Mouse (Mus musculus): ENCODE data around the gene Upk3bl. TPM values are rescaled to one million over a fixed set of nuclear protein-coding genes. Genes with fewer than 3 reads are reported as not detected.

Gene Upk3bl
- total and polyA plus RNA-seq, 3 experiments: not detected

DNA sequence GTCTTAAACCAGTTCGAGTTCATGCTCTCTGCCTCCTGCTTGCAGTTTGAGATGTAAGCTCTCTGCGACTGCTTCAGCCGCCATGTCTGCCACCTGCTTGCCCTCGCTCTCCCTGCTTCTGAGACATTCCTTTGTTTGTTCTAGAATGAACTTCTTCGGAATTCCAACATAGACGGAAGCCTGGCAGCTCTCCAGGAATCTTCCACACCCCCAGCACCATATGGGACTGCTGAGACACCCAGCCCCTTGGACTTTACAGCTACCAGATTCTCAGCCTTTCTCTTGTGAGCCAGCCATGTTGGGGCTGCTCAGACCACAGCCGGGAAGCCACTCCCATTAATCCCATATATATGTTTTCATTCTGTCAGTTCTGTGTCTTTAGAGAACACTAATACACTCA, 22.0 kb downstream of the Upk3bl start:
- H3K9me3 ChIP-seq (replicated peaks; ENCODE audit: low read length): peaks cover 4% of the 10 kb centered on the region
- in situ Hi-C loops (cut with MboI; ENCODE audit: low pct_ligation_motif_present, low pct_unique_long_range_greater_than_20kb, low sequenced_read_pairs) (no loop called here), dilution Hi-C loops (cut with MboI; ENCODE audit: extremely low pct_ligation_motif_present, extremely low pct_unique_long_range_greater_than_20kb, low sequenced_read_pairs) (no loop called here)
- H3K4me1 ChIP-seq (ENCODE audit: control insufficient read depth in 1 of 2, insufficient read depth in 2 of 2): 0 out of 4 replicates have a peak, but pooled peaks cover 3 to 4% of the 10 kb centered on the region in 2 experiments
- no peak for TF ChIP-seq TBP (conservative IDR thresholded peaks at IDR 0.05; ENCODE audit: low read depth, low read length)
- TF ChIP-seq ZNF384 (IDR thresholded peaks at IDR 0.05; ENCODE audit: low read depth, low read length): no peak
- TF ChIP-seq BHLHE40 (IDR thresholded peaks at IDR 0.05; ENCODE audit: low read depth, low read length): no peak
- TF ChIP-seq USF1 (IDR thresholded peaks at IDR 0.05; ENCODE audit: low read depth, low read length): no peak
- TF ChIP-seq MAZ (IDR thresholded peaks at IDR 0.05; ENCODE audit: low read depth, low read length): no peak
- TF ChIP-seq ZKSCAN1 (IDR thresholded peaks at IDR 0.05; ENCODE audit: borderline replicate concordance, low read depth, low read length): no peak
- no peak for TF ChIP-seq CHD1 (IDR thresholded peaks at IDR 0.05; ENCODE audit: low read depth, low read length)
- TF ChIP-seq MEF2A (IDR thresholded peaks at IDR 0.05; ENCODE audit: borderline replicate concordance, low read depth, low read length): no peak
- TF ChIP-seq ELF1 (IDR thresholded peaks at IDR 0.05; ENCODE audit: low read depth, low read length): no peak
- no peak for TF ChIP-seq SMC3 (IDR thresholded peaks at IDR 0.05; ENCODE audit: low read depth, low read length)
- H3K79me2 ChIP-seq (replicated peaks; ENCODE audit: control insufficient read depth, extremely low read depth, insufficient read depth, poor library complexity, severe bottlenecking): no peaks in the 10 kb centered on the region
- no peak overlapping the region for H3K9ac ChIP-seq (ENCODE audit: insufficient read depth, low read depth)
- H3K4me3 ChIP-seq (replicated peaks in 1 of 3; ENCODE audit: low read depth in 2 of 3, low read length in 2 of 3, poor library complexity in 1 of 3): no peak overlapping the region
- H3K4me2 ChIP-seq (ENCODE audit: insufficient read depth, low read depth, poor library complexity, severe bottlenecking): no peak overlapping the region
- no peak overlapping the region for H3K27ac ChIP-seq (ENCODE audit: insufficient read depth, low read depth)
- no peak for DNase-seq (ENCODE audit: extremely low read depth)
- H3K36me3 ChIP-seq (replicated peaks in 1 of 2; ENCODE audit: control insufficient read depth in 1 of 2, insufficient read depth in 1 of 2, low read length in 1 of 2): no peaks in the 10 kb centered on the region
- peaks cover 84% of the 10 kb centered on the region for H3K27me3 ChIP-seq (replicated peaks)

- dilution Hi-C loops (cut with MboI; ENCODE audit: extremely low pct_ligation_motif_present, extremely low pct_unique_long_range_greater_than_20kb, low sequenced_read_pairs) (no loop called here), in situ Hi-C loops (cut with MboI; ENCODE audit: low pct_ligation_motif_present, low pct_unique_long_range_greater_than_20kb, low sequenced_read_pairs) (no loop called here)
- Histone ChIP-seq H3K4me2 (ENCODE audit: insufficient read depth, low read depth, poor library complexity, severe bottlenecking) (no peak overlapping the region), H3K36me3 (replicated peaks in 1 of 2; ENCODE audit: control insufficient read depth in 1 of 2, insufficient read depth in 1 of 2, low read length in 1 of 2) (no peaks in the 10 kb centered on the region), H3K27ac (ENCODE audit: insufficient read depth, low read depth) (no peak overlapping the region), H3K27me3 (replicated peaks) (peaks cover 78% of the 10 kb centered on the region), H3K9ac (ENCODE audit: insufficient read depth, low read depth) (no peak overlapping the region), H3K4me1 (ENCODE audit: control insufficient read depth in 1 of 2, insufficient read depth in 2 of 2) (0 out of 4 replicates have a peak, but pooled peaks cover 3 to 4% of the 10 kb centered on the region in 2 experiments), H3K4me3 (replicated peaks in 1 of 3; ENCODE audit: low read depth in 2 of 3, low read length in 2 of 3, poor library complexity in 1 of 3) (no peak overlapping the region), H3K9me3 (replicated peaks; ENCODE audit: low read length) (peaks cover 4% of the 10 kb centered on the region), H3K79me2 (replicated peaks; ENCODE audit: control insufficient read depth, extremely low read depth, insufficient read depth, poor library complexity, severe bottlenecking) (no peaks in the 10 kb centered on the region)
- TF ChIP-seq ZKSCAN1 (IDR thresholded peaks at IDR 0.05; ENCODE audit: borderline replicate concordance, low read depth, low read length) (no peak), POLR2A (IDR thresholded peaks at IDR 0.05; ENCODE audit: low read depth, low read length) (no peak), BHLHE40 (IDR thresholded peaks at IDR 0.05; ENCODE audit: low read depth, low read length) (no peak), SIN3A (IDR thresholded peaks at IDR 0.05; ENCODE audit: low read length) (no peak)
- DNase-seq (ENCODE audit: extremely low read depth): no peak
Observed at GRCm38 (mm10) chr5:136077001-136077550, 22.8 kb downstream of the Upk3bl start.

DNA sequence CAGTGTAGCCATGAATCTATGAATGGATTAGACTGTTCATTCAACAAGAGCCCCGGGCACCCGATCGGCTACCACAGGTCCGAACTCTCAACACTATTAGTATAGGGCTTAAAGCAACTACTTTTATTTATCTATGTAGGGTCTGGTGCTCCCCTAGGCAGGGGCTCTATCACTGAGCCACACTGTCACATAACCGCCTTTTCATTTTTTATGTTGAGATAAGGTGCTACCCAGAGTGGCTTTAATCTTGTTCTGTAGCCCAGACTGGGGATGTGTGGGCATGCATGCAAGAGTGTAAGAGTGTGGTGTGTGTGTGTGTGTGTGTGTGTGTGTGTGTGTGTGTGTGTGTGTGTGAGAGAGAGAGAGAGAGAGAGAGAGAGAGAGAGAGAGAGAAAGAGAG, 23.8 kb downstream of the Upk3bl start:
- no peak overlapping the region for H3K4me3 ChIP-seq (replicated peaks in 1 of 3; ENCODE audit: low read depth in 2 of 3, low read length in 2 of 3, poor library complexity in 1 of 3)
- in situ Hi-C loops (cut with MboI; ENCODE audit: low pct_ligation_motif_present, low pct_unique_long_range_greater_than_20kb, low sequenced_read_pairs): no loop called here
- TF ChIP-seq POLR2AphosphoS2 (IDR thresholded peaks at IDR 0.05; ENCODE audit: low read depth, low read length) (no peak), MEF2A (IDR thresholded peaks at IDR 0.05; ENCODE audit: borderline replicate concordance, low read depth, low read length) (no peak), EP300 (IDR thresholded peaks at IDR 0.05; ENCODE audit: low read length) (no peak), JUND (conservative IDR thresholded peaks at IDR 0.05; ENCODE audit: low read depth, low read length) (no peak), BHLHE40 (IDR thresholded peaks at IDR 0.05; ENCODE audit: low read depth, low read length) (no peak), CHD1 (IDR thresholded peaks at IDR 0.05; ENCODE audit: low read depth, low read length) (no peak), MXI1 (IDR thresholded peaks at IDR 0.05; ENCODE audit: low read depth, low read length) (no peak), RCOR1 (conservative IDR thresholded peaks at IDR 0.05; ENCODE audit: low read depth, low read length) (no peak), GABPA (IDR thresholded peaks at IDR 0.05; ENCODE audit: insufficient replicate concordance, low read depth, low read length) (no peak), NRF1 (IDR thresholded peaks at IDR 0.05; ENCODE audit: low read depth, low read length) (no peak), PAX5 (IDR thresholded peaks at IDR 0.05; ENCODE audit: low read length) (no peak), E2F4 (IDR thresholded peaks at IDR 0.05; ENCODE audit: insufficient replicate concordance, low read depth, low read length) (no peak), MAX (IDR thresholded peaks at IDR 0.05; ENCODE audit: low read length) (no peak), ZNF384 (IDR thresholded peaks at IDR 0.05; ENCODE audit: low read depth, low read length) (no peak), NELFE (IDR thresholded peaks at IDR 0.05; ENCODE audit: low read depth, low read length) (no peak)
- no peaks in the 10 kb centered on the region for H3K79me2 ChIP-seq (replicated peaks; ENCODE audit: control insufficient read depth, extremely low read depth, insufficient read depth, poor library complexity, severe bottlenecking)
- H3K27ac ChIP-seq (ENCODE audit: insufficient read depth, low read depth): no peak overlapping the region
- H3K4me1 ChIP-seq (ENCODE audit: control insufficient read depth in 1 of 2, insufficient read depth in 2 of 2): 0 out of 4 replicates have a peak, but pooled peaks cover 3 to 4% of the 10 kb centered on the region in 2 experiments
- no peaks in the 10 kb centered on the region for H3K36me3 ChIP-seq (replicated peaks in 1 of 2; ENCODE audit: control insufficient read depth in 1 of 2, insufficient read depth in 1 of 2, low read length in 1 of 2)
- H3K4me2 ChIP-seq (ENCODE audit: insufficient read depth, low read depth, poor library complexity, severe bottlenecking): no peak overlapping the region
- peaks cover 75% of the 10 kb centered on the region for H3K27me3 ChIP-seq (replicated peaks)
- dilution Hi-C loops (cut with MboI; ENCODE audit: extremely low pct_ligation_motif_present, extremely low pct_unique_long_range_greater_than_20kb, low sequenced_read_pairs): no loop called here
- peaks cover 5% of the 10 kb centered on the region for H3K9me3 ChIP-seq (replicated peaks; ENCODE audit: low read length)
- no peak for DNase-seq (ENCODE audit: extremely low read depth)
- H3K9ac ChIP-seq (ENCODE audit: insufficient read depth, low read depth): no peak overlapping the region

All from CH12.LX (cell line).